Mouse (Mus musculus) granulocyte monocyte progenitor cell, adult 5-6 weeks (primary cell): Measurements from ENCODE around the gene Scgb2b21. TPM values are rescaled to one million over a fixed set of nuclear protein-coding genes. Genes with fewer than 3 reads are reported as not detected.
"Not testable (repeated sequence)": the region's sequence is repeated elsewhere in the genome, so short reads cannot be mapped to it uniquely, and the experiment has no call there.

ENCODE experiments used
- ATAC-seq: replicated peaks from 2 replicates; pipeline ENCODE4 v1.8.0; 2016; ENCODE audit warnings: mild to moderate bottlenecking, moderate TSS enrichment, inconsistent platforms; ENCODE audit not compliant: poor library complexity, severe bottlenecking
- total RNA-seq, 2 experiments: library from RNA; stranded (forward) in 1 of 2; stranded (reverse) in 1 of 2; fragments of 200-712, 200-1000 nt in 1 of 2; fragments of >200 nt in 1 of 2; fragmentation: Nextera tagmentation in 1 of 2; gene quantifications; 2 replicates each; pipeline ENCODE4 v1.2.3; 2014 to 2017

The Scgb2b21 gene
- total RNA-seq (2014; fragmentation: Nextera tagmentation) (not detected in 2 replicates), total RNA-seq (2017) (not detected in 2 replicates)

DNA sequence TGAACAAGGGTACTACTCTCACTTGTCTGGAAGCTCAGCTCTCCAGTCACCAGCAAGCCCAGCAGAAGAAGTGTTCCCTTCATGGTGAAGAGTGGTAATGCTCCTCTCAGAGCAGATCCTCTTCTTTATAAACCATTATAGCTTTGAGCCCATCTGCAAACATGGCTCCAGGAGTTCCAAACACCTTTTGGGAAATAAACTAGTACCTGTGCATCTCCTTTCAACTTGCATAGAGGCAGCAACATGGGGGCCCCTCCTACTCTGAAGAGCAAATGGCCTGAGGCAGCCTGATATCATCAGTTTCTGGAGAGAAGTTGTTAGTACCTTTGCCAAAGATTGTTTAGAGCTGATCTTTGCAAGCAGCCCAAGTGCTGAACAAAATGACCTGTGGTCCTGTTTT is at the start of gene Scgb2b21:
Gene Scgb2b21, minus strand, starts transcription at position 101 of the 400 bp plus-strand sequence.
- no peak for ATAC-seq

DNA sequence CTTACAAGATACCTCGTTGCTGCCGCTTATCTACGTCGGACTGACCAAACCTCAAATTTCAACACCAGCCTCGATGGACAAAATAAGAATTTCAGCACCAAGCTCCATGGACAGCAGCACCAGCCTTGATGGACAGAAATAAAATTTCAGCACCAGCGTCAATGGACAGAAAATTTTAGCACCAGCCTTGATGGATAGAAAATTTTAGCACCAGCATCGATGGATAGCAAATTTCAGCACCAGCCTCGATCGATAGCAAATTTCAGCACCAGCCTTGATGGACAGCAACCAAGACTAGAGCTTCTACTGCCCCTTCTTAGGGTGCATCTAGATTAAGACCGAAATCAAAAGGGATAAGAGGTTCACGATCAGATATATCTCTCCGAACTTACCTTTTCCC is 23.2 kb upstream of the Scgb2b21 start:
- not testable (repeated sequence) for ATAC-seq

Other genes with a start within 250 kb of the Scgb2b21 start
- not detected in 2 replicates for gene Scgb2b19, start 240.1 kb downstream of the Scgb2b21 start, total RNA-seq (2014; fragmentation: Nextera tagmentation)
- gene Scgb2b19, start 240.1 kb downstream of the Scgb2b21 start, total RNA-seq (2017) = not detected in 2 replicates
- not detected in 2 replicates for gene Scgb1b19, start 233.2 kb downstream of the Scgb2b21 start, total RNA-seq (2014; fragmentation: Nextera tagmentation)
- gene Scgb1b19, start 233.2 kb downstream of the Scgb2b21 start, total RNA-seq (2017) = not detected in 2 replicates
- not detected in 2 replicates for gene Scgb2b20, start 154.1 kb downstream of the Scgb2b21 start, total RNA-seq (2014; fragmentation: Nextera tagmentation)
- not detected in 2 replicates for gene Scgb2b20, start 154.1 kb downstream of the Scgb2b21 start, total RNA-seq (2017)
- gene Scgb1b20, start 147.2 kb downstream of the Scgb2b21 start, total RNA-seq (2014; fragmentation: Nextera tagmentation) = not detected in 2 replicates
- gene Scgb1b20, start 147.2 kb downstream of the Scgb2b21 start, total RNA-seq (2017) = not detected in 2 replicates
- gene Scgb2b24, start 218.9 kb upstream of the Scgb2b21 start, total RNA-seq (2014; fragmentation: Nextera tagmentation) = not detected in 2 replicates
- gene Scgb2b24, start 218.9 kb upstream of the Scgb2b21 start, total RNA-seq (2017) = not detected in 2 replicates
- gene Scgb1b24, start 223.3 kb upstream of the Scgb2b21 start, total RNA-seq (2014; fragmentation: Nextera tagmentation) = not detected in 2 replicates
- gene Scgb1b24, start 223.3 kb upstream of the Scgb2b21 start, total RNA-seq (2017) = not detected in 2 replicates